Mouse (Mus musculus) limb, embryonic 14.5 days (tissue): ENCODE results near the gene Gm14180. TPM values are rescaled to one million over a fixed set of nuclear protein-coding genes. Genes with fewer than 3 reads are reported as not detected.
"Not testable (repeated sequence)": the region's sequence is repeated elsewhere in the genome, so short reads cannot be mapped to it uniquely, and the experiment has no call there.

Experiments used
- ATAC-seq: fragments of 200-750 bp; cut with Nextera tagmentation; 2 replicates; pipeline ENCODE4 v1.8.0; 2017; ENCODE audit warnings: low read depth, moderate number of reproducible peaks, moderate TSS enrichment; ENCODE audit not compliant: low FRiP score
- DNase-seq: peaks from one replicate; pipeline ENCODE4 v3.0.0-alpha.2; 2015; ENCODE audit warnings: low spot score
- H3K27ac ChIP-seq: fragments of 300-500 bp; sonication (generic); replicated peaks from 2 replicates; pipeline ENCODE4 v1.5.1; 2014; ENCODE audit warnings: low read depth, mild to moderate bottlenecking, low read length, moderate library complexity, mixed read lengths
- H3K27me3 ChIP-seq: fragments of 300-500 bp; sonication (generic); 2 replicates; pipeline ENCODE4 v1.6.1; 2014; ENCODE audit warnings: low read length, mixed read lengths; ENCODE audit not compliant: control insufficient read depth, insufficient read depth
- H3K36me3 ChIP-seq: fragments of 300-500 bp; sonication (generic); 2 replicates; pipeline ENCODE4 v1.6.1; 2014; ENCODE audit warnings: mild to moderate bottlenecking, low read length, moderate library complexity, mixed read lengths; ENCODE audit not compliant: control insufficient read depth, insufficient read depth
- H3K4me1 ChIP-seq: fragments of 300-500 bp; sonication (generic); 2 replicates; pipeline ENCODE4 v1.6.1; 2014; ENCODE audit warnings: antibody characterized with exemption, low read length, mixed read lengths; ENCODE audit not compliant: control insufficient read depth, insufficient read depth
- H3K4me2 ChIP-seq: fragments of 300-500 bp; sonication (generic); replicated peaks from 2 replicates; pipeline ENCODE4 v1.6.1; 2014; ENCODE audit warnings: low read depth, mild to moderate bottlenecking, low read length, moderate library complexity; ENCODE audit not compliant: severe bottlenecking
- H3K4me3 ChIP-seq: fragments of 300-500 bp; sonication (generic); replicated peaks from 2 replicates; pipeline ENCODE4 v1.5.1; 2014; ENCODE audit warnings: low read length
- H3K9ac ChIP-seq: fragments of 300-500 bp; sonication (generic); 2 replicates; pipeline ENCODE4 v1.6.1; 2014; ENCODE audit warnings: mild to moderate bottlenecking, low read depth, low read length, moderate library complexity; ENCODE audit not compliant: severe bottlenecking
- H3K9me3 ChIP-seq: fragments of 300-500 bp; sonication (generic); 2 replicates; pipeline ENCODE4 v1.6.1; 2016; ENCODE audit warnings: low read length; ENCODE audit not compliant: control insufficient read depth
- POLR2A ChIP-seq: fragments of 200-500 bp; IDR thresholded peaks from 2 replicates; pipeline ENCODE4 v1.8.0; 2012; ENCODE audit warnings: inconsistent platforms, mild to moderate bottlenecking, moderate library complexity, borderline replicate concordance; ENCODE audit not compliant: insufficient read depth, insufficient read length; ENCODE audit errors: extremely low read depth
- WGBS: fragments of 180-500 bp; shearing (Covaris S2); extraction: QIAGEN DNeasy Blood & Tissue Kit; methylation state at CpG from one replicate; pipeline ENCODE4 v1.1.7; 2014; 5-methylcytosine and 5-hydroxymethylcytosine counted together
- polyA plus RNA-seq, 2 experiments: library from polyadenylated mRNA; depleted of rRNA in 1 of 2; stranded (reverse) in 1 of 2; unstranded in 1 of 2; fragments of >200 nt; fragmentation: Nextera tagmentation in 1 of 2; extraction: Ambion mirVana in 1 of 2; gene quantifications; 2 replicates each; pipeline versions ENCODE4 v1.2.1 to v1.2.3; 2012 to 2014

The Gm14180 gene
- polyA plus RNA-seq, 2 experiments = not detected

GRCm38 (mm10) chr11:99743985-99744384 is 9.9 kb upstream of the Gm14180 start:
- no peaks in the 10 kb centered on the region for H3K36me3 ChIP-seq
- WGBS = 88% methylated on average over 3 of the region's 3 CpGs
- no peak overlapping the region for H3K4me3 ChIP-seq
- no peaks in the 10 kb centered on the region for H3K27me3 ChIP-seq
- no peak overlapping the region for H3K4me2 ChIP-seq
- DNase-seq (no peak), ATAC-seq (no peak)
- no peak overlapping the region for H3K27ac ChIP-seq
- no peak overlapping the region for H3K9ac ChIP-seq
- TF ChIP-seq POLR2A = no peak
- no peaks in the 10 kb centered on the region for H3K4me1 ChIP-seq
- H3K9me3 ChIP-seq = no peaks in the 10 kb centered on the region

- WGBS = 68% methylated on average over 2 of the region's 2 CpGs
- no peaks in the 10 kb centered on the region for H3K4me1 ChIP-seq
- no peak for ATAC-seq
These were observed 10.0 kb downstream of the Gm14180 start for GRCm38 (mm10) chr11:99724061-99724460.

GRCm38 (mm10) chr11:99718759-99719158 is 15.3 kb downstream of the Gm14180 start:
- Histone ChIP-seq H3K9ac (no peak overlapping the region), H3K9me3 (no peaks in the 10 kb centered on the region), H3K27ac (no peak overlapping the region), H3K4me3 (no peak overlapping the region), H3K36me3 (no peaks in the 10 kb centered on the region), H3K4me2 (no peak overlapping the region), H3K4me1 (no peaks in the 10 kb centered on the region), H3K27me3 (no peaks in the 10 kb centered on the region)
- DNase-seq = no peak
- no peak for TF ChIP-seq POLR2A
- ATAC-seq = no peak
- 89% methylated on average over 1 of the region's 1 CpGs for WGBS

More at GRCm38 (mm10) chr11:99724061-99724460, 10.0 kb downstream of the Gm14180 start:
- DNase-seq = no peak
- no peak for TF ChIP-seq POLR2A
- Histone ChIP-seq H3K9me3 (no peaks in the 10 kb centered on the region), H3K36me3 (no peaks in the 10 kb centered on the region), H3K27ac (no peak overlapping the region), H3K4me3 (no peak overlapping the region), H3K4me2 (no peak overlapping the region), H3K27me3 (no peaks in the 10 kb centered on the region), H3K9ac (no peak overlapping the region)

- TF ChIP-seq POLR2A = no peak
- Histone ChIP-seq H3K27ac (no peak within 1 kb of the TSS), H3K4me1 (no peaks in the 10 kb centered on the region), H3K9me3 (no peaks in the 10 kb centered on the region), H3K9ac (no peak within 1 kb of the TSS), H3K36me3 (no peaks in the 10 kb centered on the region), H3K27me3 (no peaks in the 10 kb centered on the region), H3K4me3 (no peak within 1 kb of the TSS), H3K4me2 (no peak within 1 kb of the TSS)
- ATAC-seq = no peak
- no peak for DNase-seq
- 88% methylated on average over 1 of the region's 1 CpGs for WGBS
These were observed 43.6 kb downstream of the Gm14180 start, which contains the start of gene Gm14190 for GRCm38 (mm10) chr11:99690463-99690862. Gm14190 (minus strand) TSS chr11:99690740.

GRCm38 (mm10) chr11:99685235-99685634 is 48.9 kb downstream of the Gm14180 start:
- H3K4me1 ChIP-seq, H3K4me2 ChIP-seq, ATAC-seq, H3K27ac ChIP-seq, H3K36me3 ChIP-seq, H3K27me3 ChIP-seq, DNase-seq, H3K4me3 ChIP-seq, H3K9ac ChIP-seq, H3K9me3 ChIP-seq: not testable (repeated sequence)
- WGBS = 84% methylated on average over 1 of the region's 1 CpGs

Other genes starting within 250 kb of the Gm14180 start
Only the 30 nearest of the 41 such genes appear.
- gene Krtap3-1, start 167.7 kb downstream of the Gm14180 start, polyA plus RNA-seq (2012; rRNA removed) = not detected in 2 replicates
- gene Krtap3-1, start 167.7 kb downstream of the Gm14180 start, polyA plus RNA-seq (2014; fragmentation: Nextera tagmentation; extraction: Ambion mirVana) = not detected in 2 replicates
- not detected in 2 replicates for gene Krtap1-5, start 153.3 kb downstream of the Gm14180 start, polyA plus RNA-seq (2012; rRNA removed)
- gene Krtap1-5, start 153.3 kb downstream of the Gm14180 start, polyA plus RNA-seq (2014; fragmentation: Nextera tagmentation; extraction: Ambion mirVana) = not detected in 2 replicates
- not detected in 2 replicates for gene Krtap1-4, start 150.6 kb downstream of the Gm14180 start, polyA plus RNA-seq (2012; rRNA removed)
- not detected in 2 replicates for gene Krtap1-4, start 150.6 kb downstream of the Gm14180 start, polyA plus RNA-seq (2014; fragmentation: Nextera tagmentation; extraction: Ambion mirVana)
- not detected in 2 replicates for gene Krtap1-3, start 143.0 kb downstream of the Gm14180 start, polyA plus RNA-seq (2012; rRNA removed)
- gene Krtap1-3, start 143.0 kb downstream of the Gm14180 start, polyA plus RNA-seq (2014; fragmentation: Nextera tagmentation; extraction: Ambion mirVana) = not detected in 2 replicates
- not detected in 2 replicates for gene Krtap9-3, start 136.2 kb downstream of the Gm14180 start, polyA plus RNA-seq (2012; rRNA removed)
- not detected in 2 replicates for gene Krtap9-3, start 136.2 kb downstream of the Gm14180 start, polyA plus RNA-seq (2014; fragmentation: Nextera tagmentation; extraction: Ambion mirVana)
- not detected in 2 replicates for gene Gm11938, start 131.0 kb downstream of the Gm14180 start, polyA plus RNA-seq (2012; rRNA removed)
- gene Gm11938, start 131.0 kb downstream of the Gm14180 start, polyA plus RNA-seq (2014; fragmentation: Nextera tagmentation; extraction: Ambion mirVana) = not detected in 2 replicates
- gene Gm11937, start 124.1 kb downstream of the Gm14180 start, polyA plus RNA-seq (2012; rRNA removed) = not detected in 2 replicates
- not detected in 2 replicates for gene Gm11937, start 124.1 kb downstream of the Gm14180 start, polyA plus RNA-seq (2014; fragmentation: Nextera tagmentation; extraction: Ambion mirVana)
- gene Krtap2-4, start 119.4 kb downstream of the Gm14180 start, polyA plus RNA-seq (2012; rRNA removed) = not detected in 2 replicates
- gene Krtap2-4, start 119.4 kb downstream of the Gm14180 start, polyA plus RNA-seq (2014; fragmentation: Nextera tagmentation; extraction: Ambion mirVana) = not detected in 2 replicates
- not detected in 2 replicates for gene Gm11562, start 113.9 kb downstream of the Gm14180 start, polyA plus RNA-seq (2012; rRNA removed)
- not detected in 2 replicates for gene Gm11562, start 113.9 kb downstream of the Gm14180 start, polyA plus RNA-seq (2014; fragmentation: Nextera tagmentation; extraction: Ambion mirVana)
- gene Krtap4-1, start 106.1 kb downstream of the Gm14180 start, polyA plus RNA-seq (2012; rRNA removed) = not detected in 2 replicates
- not detected in 2 replicates for gene Krtap4-1, start 106.1 kb downstream of the Gm14180 start, polyA plus RNA-seq (2014; fragmentation: Nextera tagmentation; extraction: Ambion mirVana)
- not detected in 2 replicates for gene Krtap4-2, start 99.2 kb downstream of the Gm14180 start, polyA plus RNA-seq (2012; rRNA removed)
- gene Krtap4-2, start 99.2 kb downstream of the Gm14180 start, polyA plus RNA-seq (2014; fragmentation: Nextera tagmentation; extraction: Ambion mirVana) = not detected in 2 replicates
- gene Krtap4-7, start 90.2 kb downstream of the Gm14180 start, polyA plus RNA-seq (2012; rRNA removed) = not detected in 2 replicates
- not detected in 2 replicates for gene Krtap4-7, start 90.2 kb downstream of the Gm14180 start, polyA plus RNA-seq (2014; fragmentation: Nextera tagmentation; extraction: Ambion mirVana)
- gene Gm11555, start 84.1 kb downstream of the Gm14180 start, polyA plus RNA-seq (2012; rRNA removed) = not detected in 2 replicates
- gene Gm11555, start 84.1 kb downstream of the Gm14180 start, polyA plus RNA-seq (2014; fragmentation: Nextera tagmentation; extraction: Ambion mirVana) = not detected in 2 replicates
- not detected in 2 replicates for gene Gm11563, start 75.3 kb downstream of the Gm14180 start, polyA plus RNA-seq (2012; rRNA removed)
- not detected in 2 replicates for gene Gm11563, start 75.3 kb downstream of the Gm14180 start, polyA plus RNA-seq (2014; fragmentation: Nextera tagmentation; extraction: Ambion mirVana)
- not detected in 2 replicates for gene Krtap4-6, start 68.3 kb downstream of the Gm14180 start, polyA plus RNA-seq (2012; rRNA removed)
- gene Krtap4-6, start 68.3 kb downstream of the Gm14180 start, polyA plus RNA-seq (2014; fragmentation: Nextera tagmentation; extraction: Ambion mirVana) = not detected in 2 replicates
- not detected in 2 replicates for gene Gm14190, start 43.5 kb downstream of the Gm14180 start, polyA plus RNA-seq (2012; rRNA removed)
- not detected in 2 replicates for gene Gm14190, start 43.5 kb downstream of the Gm14180 start, polyA plus RNA-seq (2014; fragmentation: Nextera tagmentation; extraction: Ambion mirVana)
- not detected in 2 replicates for gene Gm11595, start 38.6 kb upstream of the Gm14180 start, polyA plus RNA-seq (2012; rRNA removed)
- not detected in 2 replicates for gene Gm11595, start 38.6 kb upstream of the Gm14180 start, polyA plus RNA-seq (2014; fragmentation: Nextera tagmentation; extraction: Ambion mirVana)
- not detected in 2 replicates for gene Krtap4-8, start 46.4 kb upstream of the Gm14180 start, polyA plus RNA-seq (2012; rRNA removed)
- gene Krtap4-8, start 46.4 kb upstream of the Gm14180 start, polyA plus RNA-seq (2014; fragmentation: Nextera tagmentation; extraction: Ambion mirVana) = not detected in 2 replicates
- not detected in 2 replicates for gene Krtap4-9, start 50.9 kb upstream of the Gm14180 start, polyA plus RNA-seq (2012; rRNA removed)
- not detected in 2 replicates for gene Krtap4-9, start 50.9 kb upstream of the Gm14180 start, polyA plus RNA-seq (2014; fragmentation: Nextera tagmentation; extraction: Ambion mirVana)
- gene Gm11596, start 59.2 kb upstream of the Gm14180 start, polyA plus RNA-seq (2012; rRNA removed) = not detected in 2 replicates
- not detected in 2 replicates for gene Gm11596, start 59.2 kb upstream of the Gm14180 start, polyA plus RNA-seq (2014; fragmentation: Nextera tagmentation; extraction: Ambion mirVana)
- not detected in 2 replicates for gene Gm11569, start 64.6 kb upstream of the Gm14180 start, polyA plus RNA-seq (2012; rRNA removed)
- not detected in 2 replicates for gene Gm11569, start 64.6 kb upstream of the Gm14180 start, polyA plus RNA-seq (2014; fragmentation: Nextera tagmentation; extraction: Ambion mirVana)
- not detected in 2 replicates for gene Gm11554, start 70.2 kb upstream of the Gm14180 start, polyA plus RNA-seq (2012; rRNA removed)
- not detected in 2 replicates for gene Gm11554, start 70.2 kb upstream of the Gm14180 start, polyA plus RNA-seq (2014; fragmentation: Nextera tagmentation; extraction: Ambion mirVana)
- not detected in 2 replicates for gene Krtap4-13, start 75.6 kb upstream of the Gm14180 start, polyA plus RNA-seq (2012; rRNA removed)
- not detected in 2 replicates for gene Krtap4-13, start 75.6 kb upstream of the Gm14180 start, polyA plus RNA-seq (2014; fragmentation: Nextera tagmentation; extraction: Ambion mirVana)
- gene Gm11564, start 81.4 kb upstream of the Gm14180 start, polyA plus RNA-seq (2012; rRNA removed) = 0.12 TPM in 1 of 2 replicates, not detected in the other
- gene Gm11564, start 81.4 kb upstream of the Gm14180 start, polyA plus RNA-seq (2014; fragmentation: Nextera tagmentation; extraction: Ambion mirVana) = not detected in 2 replicates
- gene 2300003K06Rik, start 103.8 kb upstream of the Gm14180 start, polyA plus RNA-seq (2012; rRNA removed) = not detected in 2 replicates
- gene 2300003K06Rik, start 103.8 kb upstream of the Gm14180 start, polyA plus RNA-seq (2014; fragmentation: Nextera tagmentation; extraction: Ambion mirVana) = not detected in 2 replicates
- 0.08 TPM in 1 of 2 replicates, not detected in the other for gene Krtap4-16, start 117.3 kb upstream of the Gm14180 start, polyA plus RNA-seq (2012; rRNA removed)
- gene Krtap4-16, start 117.3 kb upstream of the Gm14180 start, polyA plus RNA-seq (2014; fragmentation: Nextera tagmentation; extraction: Ambion mirVana) = not detected in 2 replicates
- gene Gm11568, start 123.6 kb upstream of the Gm14180 start, polyA plus RNA-seq (2012; rRNA removed) = not detected in 2 replicates
- gene Gm11568, start 123.6 kb upstream of the Gm14180 start, polyA plus RNA-seq (2014; fragmentation: Nextera tagmentation; extraction: Ambion mirVana) = not detected in 2 replicates
- not detected in 2 replicates for gene Gm11559, start 130.2 kb upstream of the Gm14180 start, polyA plus RNA-seq (2012; rRNA removed)
- not detected in 2 replicates for gene Gm11559, start 130.2 kb upstream of the Gm14180 start, polyA plus RNA-seq (2014; fragmentation: Nextera tagmentation; extraction: Ambion mirVana)
- not detected in 2 replicates for gene Krtap9-1, start 139.1 kb upstream of the Gm14180 start, polyA plus RNA-seq (2012; rRNA removed)
- not detected in 2 replicates for gene Krtap9-1, start 139.1 kb upstream of the Gm14180 start, polyA plus RNA-seq (2014; fragmentation: Nextera tagmentation; extraction: Ambion mirVana)
- not detected in 2 replicates for gene Gm11567, start 144.9 kb upstream of the Gm14180 start, polyA plus RNA-seq (2012; rRNA removed)
- not detected in 2 replicates for gene Gm11567, start 144.9 kb upstream of the Gm14180 start, polyA plus RNA-seq (2014; fragmentation: Nextera tagmentation; extraction: Ambion mirVana)